In genomic region chr6:115773966-115774413, GRCm38 (mm10) we compare ENCODE assay signal across 7 mouse cellular contexts. TPM values are rescaled to one million over a fixed set of nuclear protein-coding genes. Genes with fewer than 3 reads are reported as not detected.
DNase-seq lines count a peak whose midpoint lies in the region; ATAC-seq and TF ChIP-seq lines count a peak whose summit lies in the region.

No protein-coding gene starts in this region.

- ATAC-seq in heart, postnatal 0 days (ENCODE audit: insufficient read depth, low read depth) = peak; percentile 46; the same call in 1 of the 2 replicates
- ATAC-seq in limb, embryonic 15.5 days (ENCODE audit: insufficient number of reproducible peaks, low FRiP score, low TSS enrichment, low read depth) = peak; percentile 40; the same call in 1 of the 2 replicates
- ATAC-seq in neural tube, embryonic 11.5 days (ENCODE audit: insufficient read depth, low FRiP score, low TSS enrichment) = peak; percentile 85

- peak overlapping the region; percentile 76 for H3K4me2 ChIP-seq in heart, postnatal 0 days (ENCODE audit: low read depth, low read length)
- peak overlapping the region; percentile 74 for H3K4me2 ChIP-seq in limb, embryonic 15.5 days
- peak overlapping the region; percentile 90 for H3K4me2 ChIP-seq in neural tube, embryonic 11.5 days (ENCODE audit: low read depth)

- 3% methylated on average over 14 of the region's 14 CpGs for WGBS in heart, postnatal 0 days
- WGBS in limb, embryonic 15.5 days = 2% methylated on average over 14 of the region's 14 CpGs
- 1% methylated on average over 14 of the region's 14 CpGs for WGBS in neural tube, embryonic 11.5 days

- DNase-seq in 3T3-L1 (ENCODE audit: low read depth, low spot score) = peak; percentile 73
- peak; percentile 25 to 43 for DNase-seq in B cell, adult 2 months
- DNase-seq in cerebellum, postnatal 36 days = peak; percentile 17 to 21
- peak; percentile 63 for DNase-seq in heart, postnatal 0 days (ENCODE audit: low spot score)
- peak; percentile 82 for DNase-seq in neural tube, embryonic 11.5 days (ENCODE audit: low spot score)
- no peak for DNase-seq in frontal cortex, postnatal 25 days (ENCODE audit: low spot score in 2 of 2)

- no peaks in the 10 kb centered on the region for H3K27me3 ChIP-seq in heart, postnatal 0 days (ENCODE audit: control insufficient read depth, insufficient read depth, low read length)
- H3K27me3 ChIP-seq in limb, embryonic 15.5 days = no peaks in the 10 kb centered on the region
- H3K27me3 ChIP-seq in neural tube, embryonic 11.5 days (ENCODE audit: control insufficient read depth, insufficient read depth, low read length) = no peaks in the 10 kb centered on the region

- H3K9ac ChIP-seq in heart, postnatal 0 days (replicated peaks; ENCODE audit: low read depth, low read length) = peak overlapping the region; percentile 46
- H3K9ac ChIP-seq in limb, embryonic 15.5 days = peak overlapping the region; percentile 33
- peak overlapping the region; percentile 36 for H3K9ac ChIP-seq in neural tube, embryonic 11.5 days (ENCODE audit: low read length)

- TF ChIP-seq EP300 in heart, postnatal 0 days (IDR thresholded peaks at IDR 0.05; ENCODE audit: low read depth) = no peak

- peaks cover 8% of the 10 kb centered on the region; the same call in 1 of the 2 replicates for H3K36me3 ChIP-seq in heart, postnatal 0 days (replicated peaks; ENCODE audit: control insufficient read depth, insufficient read depth, low read length)
- 0 out of 2 replicates have a peak, but pooled peaks cover 8% of the 10 kb centered on the region for H3K36me3 ChIP-seq in limb, embryonic 15.5 days
- peaks cover 3% of the 10 kb centered on the region; the same call in 1 of the 2 replicates for H3K36me3 ChIP-seq in neural tube, embryonic 11.5 days (ENCODE audit: control insufficient read depth, insufficient read depth, low read length)

- peaks cover 17% of the 10 kb centered on the region for H3K4me1 ChIP-seq in heart, postnatal 0 days (ENCODE audit: control insufficient read depth, insufficient read depth)
- H3K4me1 ChIP-seq in limb, embryonic 15.5 days = peaks cover 25% of the 10 kb centered on the region
- peaks cover 15% of the 10 kb centered on the region for H3K4me1 ChIP-seq in neural tube, embryonic 11.5 days (ENCODE audit: control insufficient read depth, insufficient read depth, low read length)

- H3K27ac ChIP-seq in heart, postnatal 0 days (ENCODE audit: low read depth) = peak overlapping the region; percentile 77
- peak overlapping the region; percentile 78 for H3K27ac ChIP-seq in limb, embryonic 15.5 days
- no peak overlapping the region for H3K27ac ChIP-seq in neural tube, embryonic 11.5 days (ENCODE audit: low read depth, low read length)

- no peak for TF ChIP-seq CTCF in heart, postnatal 0 days (IDR thresholded peaks at IDR 0.05; ENCODE audit: low read depth)

- peak overlapping the region; percentile 95 for H3K4me3 ChIP-seq in heart, postnatal 0 days (ENCODE audit: low read depth, low read length)
- H3K4me3 ChIP-seq in limb, embryonic 15.5 days = peak overlapping the region; percentile 86
- peak overlapping the region; percentile 87 for H3K4me3 ChIP-seq in neural tube, embryonic 11.5 days (ENCODE audit: low read depth, low read length)

- H3K9me3 ChIP-seq in heart, postnatal 0 days (replicated peaks; ENCODE audit: control insufficient read depth, low read length) = no peaks in the 10 kb centered on the region
- no peaks in the 10 kb centered on the region for H3K9me3 ChIP-seq in limb, embryonic 15.5 days
- no peaks in the 10 kb centered on the region for H3K9me3 ChIP-seq in neural tube, embryonic 11.5 days (ENCODE audit: control insufficient read depth, low read length)

RNA-seq across cellular contexts. Expression of gene Cand2, which starts 0.3 kb away (rescaled TPM):
- total RNA-seq in heart, postnatal 0 days (2014; rRNA removed; ENCODE audit: low replicate concordance) = 50.9 and 56.5 TPM in 2 replicates
- 29.2 and 30.0 TPM in 2 replicates for polyA plus RNA-seq in heart, postnatal 0 days (2015; fragmentation: Nextera tagmentation; extraction: Ambion mirVana)
- polyA plus RNA-seq in limb, embryonic 15.5 days (2015; fragmentation: Nextera tagmentation; extraction: Ambion mirVana) = 33.8 and 36.2 TPM in 2 replicates
- polyA plus RNA-seq in neural tube, embryonic 11.5 days (2014; fragmentation: Nextera tagmentation; extraction: Ambion mirVana) = 37.7 and 37.9 TPM in 2 replicates

RNA-seq across cellular contexts. Expression of gene Tmem40, which starts 11.8 kb away (rescaled TPM):
- total RNA-seq in heart, postnatal 0 days (2014; rRNA removed; ENCODE audit: low replicate concordance) = 0.23 and 2.3 TPM in 2 replicates
- 0.26 and 0.40 TPM in 2 replicates for polyA plus RNA-seq in heart, postnatal 0 days (2015; fragmentation: Nextera tagmentation; extraction: Ambion mirVana)
- polyA plus RNA-seq in limb, embryonic 15.5 days (2015; fragmentation: Nextera tagmentation; extraction: Ambion mirVana) = 42.0 and 45.4 TPM in 2 replicates
- polyA plus RNA-seq in neural tube, embryonic 11.5 days (2014; fragmentation: Nextera tagmentation; extraction: Ambion mirVana) = 2.0 and 2.3 TPM in 2 replicates

RNA-seq across cellular contexts. Expression of gene Rpl32, which starts 34.6 kb away (rescaled TPM):
- total RNA-seq in heart, postnatal 0 days (2014; rRNA removed; ENCODE audit: low replicate concordance) = 1,019 and 1,034 TPM in 2 replicates
- polyA plus RNA-seq in heart, postnatal 0 days (2015; fragmentation: Nextera tagmentation; extraction: Ambion mirVana) = 1,074 and 1,115 TPM in 2 replicates
- 1,698 and 2,211 TPM in 2 replicates for polyA plus RNA-seq in limb, embryonic 15.5 days (2015; fragmentation: Nextera tagmentation; extraction: Ambion mirVana)
- polyA plus RNA-seq in neural tube, embryonic 11.5 days (2014; fragmentation: Nextera tagmentation; extraction: Ambion mirVana) = 1,610 and 1,750 TPM in 2 replicates

Comparison
In these comparisons a context has a peak if more than half of its experiments do, and no peak if none do; other contexts are left out.
1. DNase-seq: peak in 3T3-L1 (single experiment), B cell, adult 2 months (2 of 2), cerebellum, postnatal 36 days (2 of 2), heart, postnatal 0 days (single experiment) and neural tube, embryonic 11.5 days (single experiment); none in frontal cortex, postnatal 25 days (0 of 2).
2. RNA of gene Tmem40, which starts 11.8 kb away (polyA plus RNA-seq): 42.0 to 45.4 TPM in limb, embryonic 15.5 days; 2.0 to 2.3 TPM in neural tube, embryonic 11.5 days and 0.26 to 0.40 TPM in heart, postnatal 0 days; every median in the first group is over 10 times any median in the second.
3. Peak in every context shown above with its lines, with median percentiles within 50 percentile points of each other: ATAC-seq, H3K4me2 ChIP-seq, H3K4me3 ChIP-seq and H3K9ac ChIP-seq.